In the genomic region with DNA sequence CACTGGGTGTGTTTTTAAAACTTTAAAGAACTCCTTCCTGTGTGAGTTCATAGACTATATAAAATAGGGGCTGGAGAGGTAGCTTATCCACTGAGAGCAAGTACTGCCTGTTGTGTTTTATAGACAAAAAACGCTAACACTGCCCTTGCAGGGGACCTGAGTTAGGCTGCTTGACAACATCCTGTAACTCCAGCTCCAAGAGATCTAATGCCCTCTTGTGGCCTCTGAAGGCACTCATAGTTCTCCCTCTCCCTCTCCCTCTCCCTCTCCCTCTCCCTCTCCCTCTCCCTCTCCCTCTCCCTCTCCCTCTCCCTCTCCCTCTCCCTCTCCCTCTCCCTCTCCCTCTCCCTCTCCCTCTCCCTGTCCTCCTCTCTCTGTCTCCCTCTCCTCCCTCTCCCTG, we compare ENCODE assay signal across 24 mouse cellular contexts. TPM values are rescaled to one million over a fixed set of nuclear protein-coding genes. Genes with fewer than 3 reads are reported as not detected.
A peak's percentile ranks its signal among the peaks of the same experiment; 100 is the strongest.
DNase-seq lines count a peak whose midpoint lies in the region; ATAC-seq and TF ChIP-seq lines count a peak whose summit lies in the region.
"Not testable (repeated sequence)": the region's sequence is repeated elsewhere in the genome, so short reads cannot be mapped to it uniquely, and the experiment has no call there.
"Had no signal": no experiment of that assay in that cellular context is flagged by ENCODE, and none has a peak within 500 bp of the region (broad histone marks: within the 10 kb centered on the region; RNA-seq: fewer than 3 reads in every experiment).

No protein-coding gene starts in this region.

- not testable (repeated sequence) for H3K9ac ChIP-seq in lung, postnatal 0 days (replicated peaks; ENCODE audit: low read depth); midbrain, postnatal 0 days (replicated peaks; ENCODE audit: low read length, poor library complexity, severe bottlenecking)

- not testable (repeated sequence) for H3K9me3 ChIP-seq in lung, postnatal 0 days (ENCODE audit: low read length); midbrain, postnatal 0 days (ENCODE audit: low read length)

- H3K27ac ChIP-seq in kidney, adult 2 months (ENCODE audit: insufficient read depth, low read depth, low read length); lung, postnatal 0 days (ENCODE audit: low read length); midbrain, postnatal 0 days (ENCODE audit: low read depth, low read length): not testable (repeated sequence)

- not testable (repeated sequence) for ATAC-seq in Patski; lung, postnatal 0 days; midbrain, postnatal 0 days (ENCODE audit: low FRiP score)

- not testable (repeated sequence) for H3K4me3 ChIP-seq in kidney, adult 2 months (ENCODE audit: insufficient read depth, low read depth, low read length); lung, postnatal 0 days (ENCODE audit: low read depth, low read length); midbrain, postnatal 0 days (ENCODE audit: low read depth, low read length)

- peak; percentile 18 for TF ChIP-seq CTCF in Patski (IDR thresholded peaks at IDR 0.05)
- TF ChIP-seq CTCF in kidney, adult 2 months (conservative IDR thresholded peaks at IDR 0.05; ENCODE audit: insufficient read depth, insufficient read length, low read depth, low read length), result peak; percentile 33
- TF ChIP-seq CTCF in lung, postnatal 0 days (IDR thresholded peaks at IDR 0.05), result peak; percentile 49
- peak; percentile 43 for TF ChIP-seq CTCF in midbrain, postnatal 0 days (IDR thresholded peaks at IDR 0.05)

- 0% methylated on average over 1 of the region's 1 CpGs for WGBS in kidney, adult 2 months
- WGBS in lung, postnatal 0 days, result 17% methylated on average over 1 of the region's 1 CpGs
- WGBS in midbrain, postnatal 0 days, result 0% methylated on average over 1 of the region's 1 CpGs

- POLR2A ChIA-PET in Patski (lab: Charles Lee), result not testable (repeated sequence)

- not testable (repeated sequence) for TF ChIP-seq POLR2A in kidney, adult 2 months (IDR thresholded peaks at IDR 0.05; ENCODE audit: low read depth, low read length)

- peak; percentile 44 for DNase-seq in 416B (ENCODE audit: low read depth)
- DNase-seq in Patski (ENCODE audit: low read depth, low spot score); kidney, adult 2 months: not testable (repeated sequence)
- peak; percentile 17 for DNase-seq in embryo, embryonic 10.5 days (ENCODE audit: low spot score)
- peak; percentile 14 for DNase-seq in forelimb bud, embryonic 11.5 days (ENCODE audit: low read depth, low spot score)
- peak; percentile 59 for DNase-seq in lung, postnatal 0 days (ENCODE audit: low spot score)
- peak; percentile 15 for DNase-seq in midbrain, postnatal 0 days (ENCODE audit: low spot score)

- TF ChIP-seq EP300 in lung, postnatal 0 days (IDR thresholded peaks at IDR 0.05), result not testable (repeated sequence)

- H3K4me2 ChIP-seq in lung, postnatal 0 days (replicated peaks; ENCODE audit: low read depth, low read length); midbrain, postnatal 0 days (ENCODE audit: low read depth, low read length, poor library complexity, severe bottlenecking): not testable (repeated sequence)

- not testable (repeated sequence) for H3K27me3 ChIP-seq in Patski; kidney, adult 2 months (replicated peaks; ENCODE audit: control insufficient read depth, insufficient read depth, low read length); lung, postnatal 0 days (replicated peaks; ENCODE audit: insufficient read depth, low read length); midbrain, postnatal 0 days (ENCODE audit: insufficient read depth, low read length)

- CTCF ChIA-PET in Patski (lab: Charles Lee), result interaction anchor here (0.6 kb wide), 1 partner anchor 25 kb away, joined by 3 read pairs; no protein-coding TSS in a partner anchor

- in situ Hi-C loops in Patski (cut with MboI; ENCODE audit: low pct_unique_long_range_greater_than_20kb), result loop anchor here (5.0 kb wide), 1 partner anchor 210 kb away; no protein-coding TSS in a partner anchor

- H3K36me3 ChIP-seq in kidney, adult 2 months (ENCODE audit: control insufficient read depth, insufficient read depth, low read length); lung, postnatal 0 days (ENCODE audit: insufficient read depth, low read length); midbrain, postnatal 0 days (ENCODE audit: insufficient read depth, low read length): not testable (repeated sequence)

- H3K4me1 ChIP-seq in kidney, adult 2 months (ENCODE audit: control insufficient read depth, insufficient read depth, low read length); lung, postnatal 0 days (ENCODE audit: insufficient read depth, low read depth, low read length); midbrain, postnatal 0 days (ENCODE audit: insufficient read depth, low read length): not testable (repeated sequence)

RNA-seq across cellular contexts. Expression of a gene that starts 7.7 kb away (rescaled TPM):
- not detected for polyA plus RNA-seq in Patski (2021)
- polyA plus RNA-seq in kidney, adult 2 months (2012; rRNA removed), result 0.11 TPM in 1 of 2 replicates, not detected in the other
- polyA plus RNA-seq in lung, postnatal 0 days (2015; fragmentation: Nextera tagmentation; extraction: Ambion mirVana), result 0.31 and 0.39 TPM in 2 replicates
- total RNA-seq in midbrain, postnatal 0 days (2014; rRNA removed), result not detected in 2 replicates
- not detected in 2 replicates for polyA plus RNA-seq in midbrain, postnatal 0 days (2015; fragmentation: Nextera tagmentation; extraction: Ambion mirVana)
- total RNA-seq: adrenal gland, adult 18-20 months; adrenal gland, postnatal 36 days; gastrocnemius, postnatal 36 days; layer of hippocampus, adult 18-20 months; layer of hippocampus, postnatal 25 days; left cerebral cortex, postnatal 10 days; liver, adult 2 months had no signal
- polyA plus RNA-seq: forebrain, embryonic 16.5 days; heart, embryonic 14.5 days; hindbrain, embryonic 13.5 days; inflammation-experienced regulatory T-cells, adult 6 months; limb, embryonic 11.5 days; liver, adult 2 months; liver, embryonic 16.5 days; midbrain, embryonic 16.5 days; neural tube, embryonic 14.5 days had no signal

RNA-seq across cellular contexts. Expression of a gene that starts 10.7 kb away (rescaled TPM):
- polyA plus RNA-seq in Patski (2021), result 10.0 TPM
- 6.1 and 7.0 TPM in 2 replicates for polyA plus RNA-seq in kidney, adult 2 months (2012; rRNA removed)
- polyA plus RNA-seq in lung, postnatal 0 days (2015; fragmentation: Nextera tagmentation; extraction: Ambion mirVana), result 8.5 and 9.0 TPM in 2 replicates
- 36.7 and 40.4 TPM in 2 replicates for total RNA-seq in midbrain, postnatal 0 days (2014; rRNA removed)
- 21.2 and 21.6 TPM in 2 replicates for polyA plus RNA-seq in midbrain, postnatal 0 days (2015; fragmentation: Nextera tagmentation; extraction: Ambion mirVana)

RNA-seq across cellular contexts. Expression of a gene that starts 22.6 kb away (rescaled TPM):
- 0.17 TPM for polyA plus RNA-seq in Patski (2021)
- polyA plus RNA-seq in kidney, adult 2 months (2012; rRNA removed), result 2.8 and 3.8 TPM in 2 replicates
- polyA plus RNA-seq in lung, postnatal 0 days (2015; fragmentation: Nextera tagmentation; extraction: Ambion mirVana), result 3.2 and 4.0 TPM in 2 replicates
- not detected in 2 replicates for total RNA-seq in midbrain, postnatal 0 days (2014; rRNA removed)
- polyA plus RNA-seq in midbrain, postnatal 0 days (2015; fragmentation: Nextera tagmentation; extraction: Ambion mirVana), result 0.43 TPM in 1 of 2 replicates, not detected in the other

RNA-seq across cellular contexts. Expression of a gene that starts 29.9 kb away (rescaled TPM):
- polyA plus RNA-seq in Patski (2021), result not detected
- 0.04 TPM in 1 of 2 replicates, not detected in the other for polyA plus RNA-seq in kidney, adult 2 months (2012; rRNA removed)
- polyA plus RNA-seq in lung, postnatal 0 days (2015; fragmentation: Nextera tagmentation; extraction: Ambion mirVana), result 4.8 and 6.3 TPM in 2 replicates
- total RNA-seq in midbrain, postnatal 0 days (2014; rRNA removed), result 0.22 TPM in 1 of 2 replicates, not detected in the other
- polyA plus RNA-seq in midbrain, postnatal 0 days (2015; fragmentation: Nextera tagmentation; extraction: Ambion mirVana), result 0.11 and 0.29 TPM in 2 replicates
- total RNA-seq: adrenal gland, postnatal 36 days; gastrocnemius, postnatal 36 days; heart, adult 8-10 months; heart, postnatal 36 days; layer of hippocampus, adult 18-20 months; layer of hippocampus, postnatal 25 days; left cerebral cortex, postnatal 10 days; liver, adult 2 months had no signal
- polyA plus RNA-seq: forebrain, embryonic 16.5 days; heart, embryonic 14.5 days; liver, adult 2 months; liver, embryonic 16.5 days had no signal

RNA-seq across cellular contexts. Expression of a gene that starts 48.0 kb away (rescaled TPM):
- polyA plus RNA-seq in Patski (2021), result 0.06 TPM
- polyA plus RNA-seq in kidney, adult 2 months (2012; rRNA removed), result not detected in 2 replicates
- 0.07 and 0.08 TPM in 2 replicates for polyA plus RNA-seq in lung, postnatal 0 days (2015; fragmentation: Nextera tagmentation; extraction: Ambion mirVana)
- total RNA-seq in midbrain, postnatal 0 days (2014; rRNA removed), result not detected in 2 replicates
- polyA plus RNA-seq in midbrain, postnatal 0 days (2015; fragmentation: Nextera tagmentation; extraction: Ambion mirVana), result not detected in 2 replicates
- total RNA-seq: adrenal gland, adult 18-20 months; adrenal gland, postnatal 36 days; gastrocnemius, postnatal 36 days; heart, adult 8-10 months; heart, postnatal 36 days; liver, adult 2 months had no signal
- polyA plus RNA-seq: forebrain, embryonic 16.5 days; heart, embryonic 14.5 days; hindbrain, embryonic 13.5 days; inflammation-experienced regulatory T-cells, adult 6 months; limb, embryonic 11.5 days; liver, adult 2 months had no signal
